Mouse (Mus musculus): ENCODE results near the gene Zfp541. TPM values are rescaled to one million over a fixed set of nuclear protein-coding genes. Genes with fewer than 3 reads are reported as not detected.

Gene Zfp541
- polyA plus RNA-seq, 1 experiment from 2014 or later, result 0.36 TPM

GRCm38 (mm10) chr7:16120262-16120600 lies 58.6 kb downstream of the Zfp541 start:
- no peak for DNase-seq (ENCODE audit: low spot score)

GRCm38 (mm10) chr7:16125829-16126228 lies 64.2 kb downstream of the Zfp541 start:
- no peak for DNase-seq (ENCODE audit: low spot score)

GRCm38 (mm10) chr7:16128344-16128743 lies 66.7 kb downstream of the Zfp541 start:
- no peak for DNase-seq (ENCODE audit: low spot score)

- no peak for DNase-seq (ENCODE audit: low spot score)
Observed at GRCm38 (mm10) chr7:16128899-16129298, 67.3 kb downstream of the Zfp541 start.

- DNase-seq (ENCODE audit: low spot score), result peak; percentile 61
Observed at GRCm38 (mm10) chr7:16129421-16129845, 67.8 kb downstream of the Zfp541 start, which contains the start of gene Slc8a2. Slc8a2 (plus strand) TSS chr7:16129826.

GRCm38 (mm10) chr7:16129846-16130691 lies 68.5 kb downstream of the Zfp541 start:
- DNase-seq (ENCODE audit: low spot score), result no peak

- no peak for DNase-seq (ENCODE audit: low spot score)
Observed at GRCm38 (mm10) chr7:16130956-16131634, 69.5 kb downstream of the Zfp541 start.

GRCm38 (mm10) chr7:16132161-16132581 lies 70.6 kb downstream of the Zfp541 start:
- DNase-seq (ENCODE audit: low spot score), result no peak

GRCm38 (mm10) chr7:16132926-16133325 lies 71.3 kb downstream of the Zfp541 start:
- DNase-seq (ENCODE audit: low spot score), result no peak

GRCm38 (mm10) chr7:16133691-16134090 lies 72.1 kb downstream of the Zfp541 start:
- no peak for DNase-seq (ENCODE audit: low spot score)

GRCm38 (mm10) chr7:16134951-16135392 lies 73.4 kb downstream of the Zfp541 start:
- DNase-seq (ENCODE audit: low spot score), result no peak

Other genes with a start within 250 kb of the Zfp541 start
- gene Obox6, start 222.1 kb upstream of the Zfp541 start, polyA plus RNA-seq (2015; fragmentation: Nextera tagmentation; extraction: Ambion mirVana), result not detected in 2 replicates
- not detected in 2 replicates for gene Crx, start 181.8 kb upstream of the Zfp541 start, polyA plus RNA-seq (2015; fragmentation: Nextera tagmentation; extraction: Ambion mirVana)
- not detected in 2 replicates for gene Crxos, start 179.2 kb upstream of the Zfp541 start, polyA plus RNA-seq (2015; fragmentation: Nextera tagmentation; extraction: Ambion mirVana)
- gene Selenow, start 139.4 kb upstream of the Zfp541 start, polyA plus RNA-seq (2015; fragmentation: Nextera tagmentation; extraction: Ambion mirVana), result 550 and 586 TPM in 2 replicates
- 273 and 293 TPM in 2 replicates for gene Nop53, start 115.7 kb upstream of the Zfp541 start, polyA plus RNA-seq (2015; fragmentation: Nextera tagmentation; extraction: Ambion mirVana)
- 5.1 and 6.5 TPM in 2 replicates for gene Ehd2, start 94.2 kb upstream of the Zfp541 start, polyA plus RNA-seq (2015; fragmentation: Nextera tagmentation; extraction: Ambion mirVana)
- 2.9 and 4.9 TPM in 2 replicates for gene Bicra, start 13.9 kb upstream of the Zfp541 start, polyA plus RNA-seq (2015; fragmentation: Nextera tagmentation; extraction: Ambion mirVana)
- 152 and 172 TPM in 2 replicates for gene Napa, start 36.6 kb downstream of the Zfp541 start, polyA plus RNA-seq (2015; fragmentation: Nextera tagmentation; extraction: Ambion mirVana)
- gene Kptn, start 58.1 kb downstream of the Zfp541 start, polyA plus RNA-seq (2015; fragmentation: Nextera tagmentation; extraction: Ambion mirVana), result 15.9 and 18.5 TPM in 2 replicates
- 0.03 and 0.04 TPM in 2 replicates for gene Slc8a2, start 68.0 kb downstream of the Zfp541 start, polyA plus RNA-seq (2015; fragmentation: Nextera tagmentation; extraction: Ambion mirVana)
- 20.7 and 21.1 TPM in 2 replicates for gene Meis3, start 113.3 kb downstream of the Zfp541 start, polyA plus RNA-seq (2015; fragmentation: Nextera tagmentation; extraction: Ambion mirVana)
- gene Dhx34, start 160.2 kb downstream of the Zfp541 start, polyA plus RNA-seq (2015; fragmentation: Nextera tagmentation; extraction: Ambion mirVana), result 18.4 and 18.7 TPM in 2 replicates
- 0.04 and 0.14 TPM in 2 replicates for gene C5ar2, start 182.3 kb downstream of the Zfp541 start, polyA plus RNA-seq (2015; fragmentation: Nextera tagmentation; extraction: Ambion mirVana)
- gene C5ar1, start 197.7 kb downstream of the Zfp541 start, polyA plus RNA-seq (2015; fragmentation: Nextera tagmentation; extraction: Ambion mirVana), result 1.1 and 1.2 TPM in 2 replicates
- gene Inafm1, start 211.8 kb downstream of the Zfp541 start, polyA plus RNA-seq (2015; fragmentation: Nextera tagmentation; extraction: Ambion mirVana), result 6.2 and 7.6 TPM in 2 replicates
- 15.9 and 21.9 TPM in 2 replicates for gene Ccdc9, start 225.0 kb downstream of the Zfp541 start, polyA plus RNA-seq (2015; fragmentation: Nextera tagmentation; extraction: Ambion mirVana)
- gene Bbc3, start 246.6 kb downstream of the Zfp541 start, polyA plus RNA-seq (2015; fragmentation: Nextera tagmentation; extraction: Ambion mirVana), result 8.0 and 9.2 TPM in 2 replicates